Mouse (Mus musculus) layer of hippocampus, adult 9-10 months (tissue): Measurements from ENCODE around the gene Man1c1.

Experiments
- DNase-seq: peaks from one replicate; pipeline ENCODE4 v3.0.0; 2022; ENCODE audit warnings: low spot score

The Man1c1 gene

GRCm38 (mm10) chr4:134578407-134578806 lies 125.7 kb downstream of the Man1c1 start:
- no peak for DNase-seq

- DNase-seq, result no peak
Observed at GRCm38 (mm10) chr4:134577281-134577680, 126.8 kb downstream of the Man1c1 start.

DNA sequence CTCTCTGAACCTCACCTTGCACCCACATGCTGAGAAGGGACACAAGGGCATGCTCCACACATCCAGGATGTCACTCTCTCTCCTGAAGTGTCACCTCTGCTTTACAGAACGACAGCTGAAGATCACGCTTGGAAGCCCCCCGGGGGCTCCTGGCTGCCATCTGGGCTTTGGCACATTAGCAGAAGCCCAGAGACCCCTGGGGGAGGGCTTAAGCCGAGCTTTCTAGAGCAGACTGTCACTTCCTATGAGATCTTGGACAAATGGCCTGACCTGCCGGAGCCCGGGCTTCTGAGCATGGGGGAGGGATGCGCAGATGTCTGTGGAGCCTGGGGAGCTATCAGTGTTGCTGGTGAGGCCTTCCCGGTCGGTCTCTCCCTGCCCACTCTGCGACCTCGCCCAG lies 128.6 kb downstream of the Man1c1 start:
- no peak for DNase-seq

- DNase-seq, result no peak
Observed at GRCm38 (mm10) chr4:134572449-134573300, 131.4 kb downstream of the Man1c1 start.

- DNase-seq, result no peak
Observed at GRCm38 (mm10) chr4:134570704-134571451, 133.2 kb downstream of the Man1c1 start.

DNA sequence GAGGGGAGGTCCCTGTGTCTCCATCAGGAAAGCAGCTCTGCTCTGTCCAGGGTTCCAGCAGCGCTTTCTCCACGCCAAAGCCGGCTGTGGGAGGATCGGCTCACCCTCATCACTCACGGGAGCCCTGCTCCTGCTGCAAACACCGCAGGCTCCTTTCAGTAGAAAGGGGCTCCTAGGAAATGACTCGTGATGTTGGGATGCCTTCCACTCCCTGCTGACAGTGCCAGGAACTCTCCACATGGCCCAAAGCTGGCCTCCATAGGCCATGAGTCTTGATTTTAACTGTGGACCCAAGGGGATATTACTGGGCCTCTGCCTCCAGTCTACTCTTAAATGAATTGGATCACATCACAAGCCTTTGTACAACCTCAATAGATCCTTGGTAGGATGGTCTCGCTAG lies 134.3 kb downstream of the Man1c1 start:
- no peak for DNase-seq

GRCm38 (mm10) chr4:134569205-134569604 lies 134.9 kb downstream of the Man1c1 start:
- DNase-seq, result no peak

- no peak for DNase-seq
Observed at GRCm38 (mm10) chr4:134567377-134568226, 136.5 kb downstream of the Man1c1 start.

DNA sequence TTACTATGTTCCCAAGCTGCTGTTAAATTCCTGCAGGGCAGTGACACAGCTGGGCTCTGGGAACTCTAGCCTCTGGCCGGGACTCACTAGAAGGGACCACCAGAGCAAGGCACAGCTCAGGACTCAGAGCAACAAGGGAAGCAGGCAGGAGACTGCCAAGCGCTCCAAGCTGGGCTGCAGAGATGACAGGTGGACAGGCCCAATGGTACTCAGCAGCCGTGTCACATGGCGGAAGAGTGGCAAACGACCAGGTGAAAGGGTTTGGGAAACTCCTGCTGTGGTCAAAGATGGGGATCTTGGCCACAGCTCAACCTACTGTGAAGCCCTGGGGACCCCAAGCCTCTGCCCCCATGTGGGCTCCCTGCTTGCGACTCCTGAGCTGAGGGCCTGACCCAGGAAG lies 140.0 kb downstream of the Man1c1 start:
- DNase-seq, result no peak

- DNase-seq, result no peak
Observed at GRCm38 (mm10) chr4:134563624-134564023, 140.5 kb downstream of the Man1c1 start.

DNA sequence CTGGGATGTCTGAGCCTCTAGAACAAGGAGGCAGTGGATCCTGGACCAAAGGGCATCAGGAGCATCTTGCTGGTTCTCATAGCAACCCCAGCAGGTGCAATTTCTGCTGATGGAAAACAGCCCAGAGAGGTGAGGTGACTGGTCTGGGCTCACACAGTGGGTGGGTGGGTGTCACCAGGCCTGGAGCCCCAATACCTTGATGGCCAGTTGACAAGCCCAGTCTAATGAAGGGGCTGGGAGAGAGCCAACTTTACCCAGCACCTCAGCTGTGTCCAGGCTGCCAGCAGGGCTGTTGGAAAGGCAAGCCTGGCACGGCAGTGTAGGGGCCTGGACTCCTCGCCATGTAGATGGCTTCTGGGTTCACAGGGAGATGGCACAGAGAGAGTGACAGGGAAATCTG lies 142.1 kb downstream of the Man1c1 start:
- DNase-seq, result no peak

DNA sequence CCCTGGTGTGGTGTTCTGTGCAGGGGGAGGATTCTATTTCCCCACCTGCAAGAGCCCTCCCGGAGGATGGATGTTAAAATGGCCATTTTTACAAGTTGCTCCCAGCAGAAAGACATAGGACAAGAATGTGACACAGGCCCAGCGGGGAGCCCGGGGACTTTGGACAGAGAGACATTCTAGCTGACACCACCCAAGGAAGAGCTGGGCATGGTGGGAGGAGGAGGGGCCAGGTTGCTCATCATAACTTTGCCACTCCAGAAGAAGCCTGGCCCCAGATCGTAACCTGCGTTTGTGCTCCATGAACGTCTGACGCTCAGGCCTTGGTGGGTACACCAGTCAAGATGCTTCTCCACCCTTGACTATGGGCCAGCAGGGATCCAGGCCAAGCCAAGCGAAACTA lies 143.4 kb downstream of the Man1c1 start:
- no peak for DNase-seq

- no peak for DNase-seq
Observed at GRCm38 (mm10) chr4:134559154-134559553, 144.9 kb downstream of the Man1c1 start.

DNA sequence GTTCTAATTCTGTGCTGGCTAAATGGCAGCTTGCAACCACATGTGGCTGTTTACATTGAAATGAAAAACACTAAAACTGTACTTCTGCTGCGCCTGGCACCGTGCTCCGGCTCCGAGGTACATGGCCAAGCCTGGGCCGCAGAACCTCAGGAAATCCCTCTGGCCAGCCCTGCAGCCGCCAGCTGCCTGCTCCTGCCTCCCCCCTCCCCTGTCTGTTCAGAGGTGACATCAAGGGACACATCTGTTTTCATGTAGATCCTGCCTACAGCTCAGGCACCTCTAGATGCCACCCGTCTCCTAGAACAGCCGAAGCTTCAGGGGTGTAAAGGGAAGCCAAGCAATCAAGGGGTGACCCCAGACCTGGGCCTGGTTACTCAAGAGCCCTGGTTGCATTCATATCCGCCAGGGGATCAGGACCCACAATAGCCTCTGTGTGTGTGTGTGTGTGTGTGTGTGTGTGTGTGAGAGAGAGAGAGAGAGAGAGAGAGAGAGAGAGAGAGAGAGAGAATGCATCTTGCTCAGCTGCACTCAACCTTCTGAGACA lies 145.4 kb downstream of the Man1c1 start:
- no peak for DNase-seq

- DNase-seq, result no peak
Observed at GRCm38 (mm10) chr4:134557626-134558249, 146.4 kb downstream of the Man1c1 start.

- no peak for DNase-seq
Observed at GRCm38 (mm10) chr4:134555956-134556580, 148.0 kb downstream of the Man1c1 start.

DNA sequence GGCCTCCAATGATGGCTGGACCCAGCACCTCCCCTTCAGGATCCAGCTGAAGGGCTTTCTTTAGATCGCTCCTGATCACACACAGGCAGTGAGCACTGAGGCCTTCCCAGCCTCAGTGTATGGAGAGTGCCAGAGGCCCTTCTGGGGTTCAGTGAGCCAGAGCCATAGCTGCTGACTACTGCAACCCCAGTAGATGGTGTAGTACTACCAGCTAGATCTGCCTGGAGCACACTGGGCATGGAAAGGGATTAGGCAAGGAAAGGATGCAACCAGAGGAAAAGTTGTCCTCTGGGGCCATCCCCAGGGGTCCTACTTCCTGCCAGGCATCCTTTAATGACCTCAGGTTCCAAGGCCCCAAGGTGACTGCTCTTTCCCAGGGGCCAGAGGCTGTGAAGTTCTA lies 150.5 kb downstream of the Man1c1 start:
- DNase-seq, result no peak

GRCm38 (mm10) chr4:134551494-134552316 lies 152.4 kb downstream of the Man1c1 start, which contains the start of gene Selenon:
TSS of gene Selenon (minus strand) at chr4:134552166.
- no peak for DNase-seq

DNA sequence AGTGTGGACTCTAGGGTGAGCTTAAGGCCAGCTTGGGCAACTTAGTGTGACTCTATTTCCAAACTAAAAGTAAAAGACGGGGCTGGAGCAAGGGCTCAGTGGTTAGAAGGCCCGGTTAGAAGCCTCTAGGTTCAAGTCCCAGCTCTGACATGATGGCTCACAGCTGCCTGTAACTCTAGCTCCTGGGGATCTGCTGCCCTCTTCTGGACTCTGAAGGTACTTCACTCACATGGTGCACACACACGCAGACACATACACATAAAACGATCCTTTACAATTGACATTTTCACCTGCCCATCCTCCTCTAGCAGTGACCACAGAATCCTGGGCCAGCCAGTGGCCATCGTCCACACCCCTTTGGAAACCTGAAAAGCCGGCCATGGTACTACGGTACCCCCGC lies 154.2 kb downstream of the Man1c1 start:
- DNase-seq, result no peak
